Mouse (Mus musculus) hindlimb bud, embryonic 11.5 days (tissue): ENCODE results near the gene Ugt1a1.
"Not testable (repeated sequence)": the region's sequence is repeated elsewhere in the genome, so short reads cannot be mapped to it uniquely, and the experiment has no call there.

Experiments used
- DNase-seq: peaks from one replicate; pipeline ENCODE4 v3.0.0-alpha.2; 2012; ENCODE audit warnings: low read depth, low spot score; ENCODE audit errors: extremely low spot score

Ugt1a1 gene

DNA sequence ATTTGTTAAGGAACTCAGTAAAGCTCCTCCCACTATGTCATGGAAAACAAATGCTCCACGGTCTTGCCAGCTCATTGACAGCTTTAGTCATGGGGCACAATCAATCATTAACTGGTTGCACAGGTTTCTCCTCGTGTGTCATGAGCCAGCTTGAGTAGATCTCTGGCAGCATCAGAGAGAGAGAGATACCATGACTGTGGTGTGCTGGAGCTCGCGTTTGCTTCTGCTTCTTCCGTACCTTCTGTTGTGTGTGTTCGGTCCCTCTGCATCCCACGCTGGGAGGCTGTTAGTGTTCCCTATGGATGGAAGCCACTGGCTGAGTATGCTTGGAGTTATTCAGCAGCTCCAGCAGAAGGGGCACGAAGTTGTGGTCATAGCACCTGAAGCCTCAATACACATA, at the start of gene Ugt1a1:
Gene Ugt1a1, plus strand, starts transcription at position 148 of the 400 bp plus-strand sequence.
- DNase-seq: no peak

DNA sequence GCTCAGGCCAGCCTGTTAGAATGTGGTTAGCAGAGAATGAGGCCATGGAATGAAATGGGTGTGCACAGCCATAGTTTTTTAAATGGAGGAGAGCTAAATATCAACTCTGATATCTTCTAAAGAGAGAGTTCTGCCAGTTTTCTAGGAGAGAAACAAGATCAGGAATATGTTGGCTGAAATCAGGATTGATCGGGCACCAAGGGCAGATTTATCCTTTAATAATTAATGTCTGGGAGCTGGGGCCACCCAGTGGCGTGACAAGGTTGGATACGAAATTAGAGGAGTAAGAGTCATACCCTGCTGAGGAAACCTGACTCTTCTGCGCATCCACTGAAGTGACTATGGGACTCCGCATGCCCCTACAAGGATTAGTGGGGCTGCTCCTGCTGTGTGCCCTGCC, 46.0 kb upstream of the Ugt1a1 start, which contains the start of gene Ugt1a5:
Gene Ugt1a5, plus strand, starts transcription at position 302 of the 400 bp plus-strand sequence.
- DNase-seq: no peak

DNA sequence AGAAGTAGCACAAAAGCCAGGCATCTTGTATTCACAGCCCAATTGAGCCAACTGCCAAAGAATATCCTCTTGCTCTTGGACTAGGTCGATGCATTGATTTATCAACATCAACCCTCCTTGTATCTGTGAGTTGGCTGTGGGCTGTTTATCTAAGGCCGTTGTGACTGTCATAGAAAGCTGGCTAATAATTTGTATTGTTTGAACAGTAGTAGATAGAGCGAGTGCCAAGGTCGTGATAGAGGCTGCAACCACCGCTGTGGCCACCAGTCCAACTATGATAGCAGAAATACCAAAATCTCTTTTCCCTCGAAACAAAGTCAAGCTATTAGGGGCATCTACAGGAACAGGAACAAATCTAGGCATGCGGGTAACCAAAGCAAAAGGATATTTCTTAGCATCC, 39.6 kb upstream of the Ugt1a1 start:
- not testable (repeated sequence) for DNase-seq

DNA sequence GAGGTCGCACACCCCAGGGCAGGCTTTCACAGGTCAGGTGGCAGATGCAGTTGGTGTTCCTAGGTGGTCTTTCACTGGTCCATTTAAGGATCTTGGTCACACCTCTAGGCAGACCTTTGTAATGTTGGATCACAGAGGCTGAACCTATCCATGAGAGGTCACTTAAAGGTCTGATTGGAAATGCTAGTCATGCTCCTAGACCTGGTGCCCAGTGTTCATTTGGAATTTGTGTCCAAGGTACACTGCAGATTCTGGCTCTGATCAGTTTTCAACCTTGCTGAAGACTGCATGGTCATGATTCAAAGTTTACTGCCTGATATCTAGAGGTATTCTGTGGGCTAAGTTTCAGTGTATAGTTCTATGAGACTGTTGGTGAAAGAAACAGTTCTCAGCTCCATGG, 32.1 kb upstream of the Ugt1a1 start:
- DNase-seq: no peak

DNA sequence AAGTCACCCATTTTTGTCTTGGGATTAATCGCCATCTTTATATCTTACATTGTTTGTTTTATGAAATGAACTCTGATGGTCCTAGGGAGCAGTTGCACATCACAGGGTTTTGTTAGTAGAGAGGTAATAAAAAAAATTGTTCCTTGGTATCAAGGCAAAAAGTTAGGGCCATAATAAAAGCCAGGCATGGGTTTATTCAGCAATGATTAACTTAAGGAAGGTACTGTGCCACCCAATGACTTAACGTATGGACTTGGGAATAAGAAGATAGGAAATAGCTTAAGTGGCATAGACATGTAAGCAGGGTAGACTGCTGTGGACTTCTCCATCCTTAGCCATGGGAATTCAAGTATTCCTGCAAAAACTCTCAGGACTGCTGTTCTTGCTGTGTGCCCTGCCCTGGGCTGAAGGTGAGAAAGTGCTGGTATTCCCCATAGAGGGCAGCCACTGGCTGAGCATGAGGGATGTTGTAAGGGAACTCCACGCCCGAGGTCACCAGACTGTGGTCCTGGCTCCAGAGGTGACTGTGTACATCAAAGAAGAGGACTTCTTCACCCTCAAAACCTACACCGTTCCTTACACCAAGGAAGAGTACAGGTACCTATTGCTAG, 25.3 kb upstream of the Ugt1a1 start:
- DNase-seq: no peak

DNA sequence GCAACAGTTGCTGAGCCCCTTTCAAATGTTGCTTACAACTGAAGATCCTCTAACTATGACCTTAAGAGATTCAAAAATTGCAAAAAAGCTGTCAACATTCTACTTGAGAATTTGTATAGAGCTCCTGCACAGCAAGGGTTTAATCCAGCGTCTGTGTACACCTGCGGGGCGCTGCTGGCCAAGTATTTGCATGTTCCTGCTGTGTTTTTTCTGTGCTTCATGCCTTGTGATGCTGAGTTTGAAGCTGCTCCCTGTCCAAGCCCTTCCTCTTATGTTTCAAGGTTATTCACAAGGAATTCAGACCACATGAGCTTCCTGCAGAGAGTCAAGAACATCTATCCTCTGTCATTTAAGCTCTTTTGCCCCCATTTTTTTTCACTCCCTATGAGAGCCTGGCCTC, 19.6 kb upstream of the Ugt1a1 start:
- no peak for DNase-seq

DNA sequence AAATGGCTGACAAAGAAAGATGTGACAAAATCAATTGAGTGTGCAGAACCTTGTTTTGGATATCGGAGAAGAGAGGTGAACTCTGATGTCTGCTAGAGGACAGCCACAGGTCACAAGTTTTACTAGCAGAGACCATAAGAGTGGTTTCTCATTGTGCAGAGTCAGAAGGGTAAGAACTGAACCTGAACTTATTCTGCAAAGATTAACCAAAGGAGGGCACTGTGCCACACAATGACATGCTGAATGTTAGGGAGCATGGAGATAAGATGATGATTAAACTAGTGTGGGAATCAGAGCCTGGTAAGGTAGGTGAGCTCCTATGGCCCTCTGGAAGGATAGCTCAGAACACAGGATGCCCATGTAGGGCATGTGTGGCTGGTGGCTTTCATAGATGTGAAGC, 16.1 kb upstream of the Ugt1a1 start:
- no peak for DNase-seq

DNA sequence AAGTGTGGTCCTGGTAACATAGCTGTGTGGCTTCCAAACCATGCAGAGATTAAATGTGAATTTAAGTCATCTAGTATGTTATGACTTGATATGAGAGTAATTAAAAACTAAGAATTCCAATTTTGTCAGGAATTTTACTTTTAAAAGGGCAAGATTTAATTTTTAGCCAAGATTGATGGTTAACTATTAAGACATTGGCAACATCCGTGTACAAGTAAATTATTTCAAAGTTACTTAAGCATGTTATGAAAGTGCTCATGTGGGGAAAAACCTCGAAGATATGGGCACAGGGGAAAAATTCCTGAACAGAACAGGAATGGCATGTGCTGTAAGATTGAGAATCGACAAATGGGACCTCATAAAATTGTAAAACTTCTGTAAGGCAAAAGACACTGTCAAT, 14.3 kb upstream of the Ugt1a1 start:
- DNase-seq: no peak

DNA sequence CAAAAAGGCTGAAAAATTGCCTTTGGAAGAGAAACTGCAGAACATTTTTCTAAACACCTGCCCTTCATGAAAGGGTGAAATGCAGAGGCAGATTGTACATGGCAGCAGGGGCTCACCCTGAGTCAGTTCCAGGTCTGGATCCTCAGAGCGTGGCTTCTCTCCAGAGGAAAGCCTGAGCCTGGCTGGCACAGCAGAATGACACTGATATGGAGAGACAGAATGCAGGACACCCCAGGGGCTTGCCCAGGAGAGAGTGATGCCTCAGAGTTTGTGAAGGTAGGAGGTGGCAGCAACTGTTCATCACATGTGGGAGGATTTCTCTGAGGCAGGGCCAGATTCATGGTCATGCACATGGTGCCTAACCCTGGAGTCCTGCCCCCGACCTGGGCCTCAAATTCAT, 11.8 kb upstream of the Ugt1a1 start:
- DNase-seq: no peak

DNA sequence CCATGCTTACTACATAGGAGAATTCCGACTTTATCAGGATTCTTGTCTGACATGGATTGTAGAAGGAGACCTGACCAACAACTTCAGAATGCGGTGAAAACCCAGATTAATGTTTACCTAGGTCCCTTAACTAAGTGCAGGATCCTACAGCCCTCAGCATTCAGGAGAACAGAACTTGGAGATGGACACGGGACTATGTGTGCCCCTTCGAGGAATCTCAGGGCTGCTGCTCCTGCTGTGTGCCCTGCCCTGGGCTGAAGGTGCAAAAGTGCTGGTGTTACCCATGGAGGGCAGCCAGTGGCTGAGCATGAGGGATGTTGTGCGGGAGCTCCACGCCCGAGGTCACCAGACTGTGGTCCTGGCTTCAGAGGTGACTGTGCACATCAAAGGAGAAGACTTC, 11.3 kb upstream of the Ugt1a1 start, which contains the start of gene Ugt1a2:
Gene Ugt1a2, plus strand, starts transcription at position 146 of the 400 bp plus-strand sequence.
- DNase-seq: no peak

DNA sequence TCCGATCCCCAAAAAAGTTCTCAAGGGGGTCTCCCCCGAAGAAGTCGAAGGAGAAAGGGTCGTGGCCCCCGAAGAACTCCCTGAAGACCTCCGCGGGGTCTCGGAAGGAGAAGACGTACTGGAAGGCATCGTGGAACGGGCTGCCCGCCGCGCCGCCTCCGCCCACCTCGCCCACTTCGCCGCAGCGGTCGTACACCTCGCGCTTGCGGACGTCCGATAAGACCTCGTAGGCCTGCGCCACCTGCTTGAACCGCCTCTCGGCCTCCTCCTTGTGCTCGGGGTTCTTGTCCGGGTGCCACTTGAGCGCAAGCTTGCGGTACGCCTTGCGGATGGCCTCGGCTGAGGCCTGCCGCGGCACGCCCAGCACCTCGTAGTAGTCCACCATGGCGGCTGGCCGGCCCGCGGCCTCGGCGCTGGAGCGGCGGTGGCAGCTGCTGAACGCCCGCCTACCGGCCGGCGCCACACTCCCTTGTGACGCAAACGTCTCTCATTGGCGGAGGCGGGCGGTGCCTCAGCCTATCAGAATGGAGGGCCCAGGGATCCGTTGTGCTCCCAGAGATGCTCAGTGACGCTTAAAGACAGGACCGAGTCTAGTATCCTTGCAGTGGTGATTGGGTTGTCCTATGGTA, 6.4 kb upstream of the Ugt1a1 start, which contains the start of gene Dnajb3:
Gene Dnajb3, minus strand, starts transcription at position 489 of the 629 bp plus-strand sequence.
- DNase-seq: peak; percentile 33

DNA sequence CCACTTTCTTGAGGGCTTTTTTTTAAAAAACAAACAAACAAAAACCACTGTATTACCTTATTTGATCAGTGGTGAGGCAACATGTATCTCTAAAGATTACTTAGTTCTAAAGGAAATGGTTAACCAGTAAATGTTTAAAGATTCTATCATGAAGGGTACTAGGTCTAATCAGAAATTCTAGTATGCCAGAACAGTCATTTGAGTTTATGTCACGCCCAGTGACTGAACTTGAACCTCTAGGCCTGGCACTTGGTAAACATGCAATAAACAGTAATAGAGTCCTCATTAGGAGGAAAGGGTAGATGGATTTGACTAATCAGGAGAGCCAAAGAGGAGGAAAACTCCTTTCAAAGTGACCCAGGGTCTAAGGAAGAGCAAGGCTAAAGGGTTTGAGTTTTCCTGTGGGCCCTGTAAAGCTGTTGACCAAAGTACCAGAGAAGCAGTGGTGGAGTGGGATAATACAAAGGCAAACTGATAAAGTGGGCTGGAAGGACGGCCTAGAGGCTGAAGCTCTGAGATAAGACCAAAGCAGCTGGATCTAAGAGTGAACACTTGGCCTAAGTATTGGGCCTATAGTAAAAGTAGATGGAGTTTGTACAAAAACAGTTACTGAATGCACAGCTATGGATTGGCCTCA, 4.8 kb upstream of the Ugt1a1 start:
- DNase-seq: no peak

DNA sequence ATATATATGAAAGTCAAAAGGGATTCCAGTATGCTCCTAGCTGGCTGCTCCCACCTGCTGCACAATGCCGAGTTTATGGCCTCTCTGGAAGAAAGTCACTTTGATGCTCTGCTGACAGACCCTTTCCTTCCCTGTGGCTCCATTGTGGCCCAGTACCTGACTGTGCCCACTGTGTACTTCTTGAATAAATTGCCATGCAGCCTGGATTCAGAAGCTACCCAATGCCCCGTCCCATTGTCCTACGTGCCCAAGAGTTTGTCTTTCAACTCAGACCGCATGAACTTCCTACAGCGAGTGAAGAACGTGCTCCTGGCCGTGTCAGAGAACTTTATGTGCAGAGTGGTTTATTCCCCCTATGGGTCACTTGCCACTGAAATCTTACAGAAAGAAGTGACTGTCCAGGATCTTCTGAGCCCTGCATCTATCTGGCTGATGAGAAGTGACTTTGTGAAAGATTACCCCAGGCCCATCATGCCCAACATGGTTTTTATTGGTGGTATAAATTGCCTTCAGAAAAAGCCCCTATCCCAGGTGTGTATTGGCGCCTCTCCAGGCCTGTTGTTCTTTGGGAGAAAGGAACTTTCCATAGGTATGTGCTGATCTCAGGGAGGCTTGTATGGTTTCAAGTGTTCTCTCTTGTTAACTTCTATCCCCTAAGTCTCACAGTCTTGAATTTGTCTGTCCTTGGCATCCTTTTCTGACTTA, 734 bp downstream of the Ugt1a1 start:
- DNase-seq: no peak

DNA sequence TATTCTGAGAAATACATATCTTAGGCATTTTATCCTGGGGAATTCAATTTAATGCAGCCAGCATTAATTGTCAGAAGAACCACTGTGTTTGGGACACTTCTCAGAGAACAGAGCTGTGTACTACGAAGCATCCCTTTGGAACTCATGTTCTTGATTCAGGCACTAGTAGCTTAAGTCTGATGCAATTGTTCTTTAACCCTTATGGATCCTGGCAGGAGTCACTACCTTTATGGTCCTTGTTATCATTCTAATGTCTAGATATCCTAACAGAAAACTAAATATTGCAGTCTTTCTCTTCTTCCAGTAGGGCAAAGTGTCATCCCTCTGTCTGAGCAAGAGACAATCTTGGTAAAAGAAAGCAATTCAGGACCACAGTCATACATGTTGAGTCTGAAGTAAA, 1.3 kb downstream of the Ugt1a1 start:
- DNase-seq: no peak

DNA sequence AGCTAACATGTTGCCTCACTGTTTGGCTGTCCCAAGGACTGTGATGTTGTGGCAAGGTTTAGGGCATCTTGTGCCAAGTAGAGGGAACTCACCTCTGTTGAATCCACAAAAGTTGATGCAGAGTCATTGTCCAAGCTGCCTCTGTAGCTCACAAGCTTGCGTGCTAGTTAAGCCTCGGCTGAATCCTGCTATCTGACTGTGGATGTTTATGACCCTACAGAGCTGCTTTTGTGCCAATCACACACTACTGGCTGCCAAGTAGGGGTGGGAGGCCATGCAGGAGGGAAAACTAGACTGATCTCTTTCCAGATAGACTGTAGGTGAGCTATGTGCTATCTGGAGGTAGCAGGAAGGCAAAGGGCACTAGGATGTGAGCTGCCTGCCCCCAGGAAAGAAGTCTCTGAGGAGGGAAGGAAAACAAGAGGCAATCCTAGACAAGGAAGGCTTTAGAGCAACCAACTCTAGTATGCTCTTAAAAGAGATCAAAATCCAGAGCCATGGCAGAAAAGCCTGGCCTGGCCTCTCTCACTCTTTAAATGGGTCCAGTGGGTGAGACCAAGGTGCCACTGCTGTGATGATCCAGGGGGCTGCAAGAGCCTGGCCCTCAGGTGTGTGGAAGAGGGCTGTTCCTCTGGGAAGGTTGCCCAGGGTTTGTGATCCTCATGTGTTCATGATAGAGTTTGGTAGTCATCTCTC, 2.2 kb downstream of the Ugt1a1 start:
- DNase-seq: no peak

DNA sequence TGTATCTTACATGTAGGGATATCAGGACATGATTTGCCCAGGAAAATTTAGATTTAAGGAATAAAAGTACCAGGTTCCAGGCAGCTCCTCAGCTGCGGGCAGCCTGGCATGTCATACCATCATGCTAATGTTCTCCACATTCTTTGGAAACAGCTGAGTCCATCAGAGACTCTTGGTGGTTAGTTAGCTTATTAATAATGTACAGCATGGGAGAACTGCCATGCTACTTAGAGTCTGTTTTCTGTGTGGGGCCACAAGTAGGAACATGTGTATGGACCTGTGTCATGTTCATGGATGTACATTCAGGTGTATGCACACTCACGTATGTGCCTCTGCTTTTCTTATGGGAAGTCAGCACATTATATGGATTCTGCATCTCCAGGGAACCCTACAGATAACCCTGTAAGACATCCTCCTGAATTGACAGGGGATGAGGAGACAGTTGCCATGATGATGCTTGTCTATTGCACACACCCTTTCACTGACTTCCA, 2.7 kb downstream of the Ugt1a1 start:
- no peak for DNase-seq

DNA sequence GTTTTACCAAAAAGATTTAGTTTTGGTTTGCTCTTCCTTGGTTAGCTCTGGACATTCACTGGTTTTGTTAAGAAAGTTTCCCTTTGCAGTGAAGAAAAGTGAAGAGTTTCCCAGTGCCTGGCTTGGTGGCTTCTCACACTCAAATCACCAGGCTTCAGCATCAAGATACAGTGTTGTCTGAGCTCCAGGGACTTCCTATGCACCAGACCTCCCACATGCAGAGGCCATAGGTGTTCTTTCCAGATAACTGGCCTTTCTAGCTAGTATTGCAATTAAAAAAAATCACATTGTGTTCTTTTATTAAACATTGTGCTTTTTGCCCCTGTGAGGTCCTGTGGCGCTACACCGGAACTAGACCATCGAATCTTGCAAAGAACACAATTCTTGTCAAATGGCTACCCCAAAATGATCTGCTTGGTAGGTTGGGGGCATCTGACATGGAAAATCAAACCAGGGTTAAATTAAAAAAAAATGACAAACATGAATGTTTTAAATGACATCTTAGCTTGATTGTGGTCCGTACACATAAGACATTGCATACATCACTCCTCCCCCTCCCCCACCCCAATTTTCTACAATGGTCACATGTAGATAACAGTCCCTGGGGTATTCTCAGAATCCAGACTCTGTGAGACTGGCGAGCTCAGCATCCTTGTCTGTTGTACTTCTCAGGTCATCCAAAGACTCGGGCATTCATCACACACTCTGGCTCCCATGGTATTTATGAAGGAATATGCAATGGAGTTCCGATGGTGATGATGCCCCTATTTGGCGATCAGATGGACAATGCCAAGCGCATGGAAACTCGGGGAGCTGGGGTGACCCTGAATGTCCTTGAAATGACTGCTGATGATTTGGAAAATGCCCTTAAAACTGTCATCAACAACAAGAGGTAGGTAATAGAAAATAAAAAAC, 4.0 kb downstream of the Ugt1a1 start:
- DNase-seq: no peak

DNA sequence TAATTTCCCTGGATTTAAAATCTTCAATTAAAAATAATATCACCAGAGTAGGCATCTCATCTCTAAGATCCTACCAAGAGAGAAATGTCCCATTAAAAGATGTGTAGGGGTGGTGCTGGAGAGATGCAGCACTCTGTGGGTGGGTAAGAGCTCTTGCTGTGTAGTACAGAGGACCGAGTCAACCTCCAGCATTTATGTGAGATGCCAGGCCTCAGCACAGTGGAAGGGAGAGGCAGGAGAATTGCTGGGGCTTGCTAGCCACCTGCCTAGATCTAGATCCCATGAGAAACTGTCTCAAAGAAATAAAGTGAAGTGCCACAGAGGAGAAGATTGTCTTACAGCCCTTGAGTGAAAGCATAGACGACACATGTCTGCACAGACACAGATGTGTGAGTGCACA, 4.8 kb downstream of the Ugt1a1 start:
- no peak for DNase-seq

DNA sequence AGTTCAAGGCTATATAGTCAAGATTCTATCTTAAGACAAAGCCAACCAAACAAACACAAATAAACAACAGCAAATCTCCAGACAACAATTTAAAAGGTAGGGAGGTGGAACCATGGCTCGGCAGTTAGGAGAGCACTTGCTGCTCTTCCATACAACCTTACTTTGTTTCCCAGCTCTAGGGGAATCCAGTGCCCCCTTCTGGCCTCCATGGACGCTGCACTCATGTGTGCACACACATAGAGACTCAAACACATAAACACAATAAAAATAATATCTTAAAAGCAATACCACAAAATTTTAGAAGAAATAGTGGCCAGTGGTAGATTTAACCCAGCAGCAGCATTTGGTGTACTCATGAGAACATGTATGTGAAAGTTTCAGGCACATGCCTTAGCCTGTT, 5.4 kb downstream of the Ugt1a1 start:
- DNase-seq: no peak

DNA sequence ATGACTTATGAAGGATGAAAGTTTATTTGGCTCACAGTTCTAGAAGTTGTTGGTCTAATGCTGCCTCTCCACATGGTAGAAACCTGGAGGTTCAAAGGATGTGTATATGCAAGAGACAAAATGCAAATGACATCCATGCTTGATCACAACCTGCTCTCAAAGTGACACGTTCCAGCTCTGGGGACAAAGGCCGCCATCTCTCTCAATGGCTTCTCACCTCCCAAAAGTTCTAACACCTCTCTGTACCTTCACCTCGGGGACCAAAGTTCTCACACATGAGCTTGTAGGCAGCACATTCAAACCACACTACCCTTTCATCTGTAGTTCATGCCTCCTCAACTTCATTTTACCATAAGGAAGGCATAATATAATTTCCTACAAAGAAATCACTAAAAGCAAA, 5.8 kb downstream of the Ugt1a1 start:
- no peak for DNase-seq
